Mouse (Mus musculus): ENCODE measurements at regions not wholly inside any gene's neighbourhood (a gene's known extent, or its start where the extent isn't known, plus 50 kb on each side); places are given as distances from the start of the nearest gene placed in this dataset.

DNA sequence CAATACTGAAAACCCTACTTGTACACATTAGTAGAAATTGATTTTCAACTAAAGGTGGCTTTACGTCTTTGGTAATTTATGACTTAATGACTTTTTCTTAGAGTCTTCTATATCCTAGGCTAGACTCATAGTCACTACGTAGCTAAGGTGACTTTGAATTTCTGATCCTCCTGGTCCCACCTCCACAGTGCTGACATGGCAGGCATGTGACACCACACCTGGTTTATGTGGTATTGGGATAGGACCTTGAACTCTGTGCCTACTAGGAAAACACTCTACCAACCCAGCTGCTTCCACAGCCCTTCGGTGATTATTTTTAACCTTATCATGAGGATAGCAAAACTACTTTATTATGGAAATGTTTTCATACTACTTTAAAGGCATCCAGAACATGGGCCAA, 51.5 kb upstream of the D7Ertd443e start:
- Histone ChIP-seq H3K4me3 (replicated peaks; ENCODE audit: control insufficient read depth, low read depth, low read length) (no peak overlapping the region), H3K4me1 (ENCODE audit: control insufficient read depth, insufficient read depth, low read length) (no peaks in the 10 kb centered on the region), H3K27ac (ENCODE audit: control insufficient read depth, insufficient read depth, low read depth, low read length, poor library complexity) (no peak overlapping the region)
- 81% methylated on average over 3 of the region's 3 CpGs for WGBS
- TF ChIP-seq POLR2A (IDR thresholded peaks at IDR 0.05; ENCODE audit: borderline replicate concordance, control insufficient read depth, low read depth, low read length), result no peak
- TF ChIP-seq CTCF (IDR thresholded peaks at IDR 0.05; ENCODE audit: control insufficient read depth, insufficient read depth, low read length), result no peak

- no peak overlapping the region for H3K4me3 ChIP-seq (replicated peaks; ENCODE audit: control insufficient read depth, low read depth, low read length)
- no peak overlapping the region for H3K27ac ChIP-seq (ENCODE audit: control insufficient read depth, insufficient read depth, low read depth, low read length, poor library complexity)
- WGBS, result 73% methylated on average over 5 of the region's 5 CpGs
- no peak for TF ChIP-seq CTCF (IDR thresholded peaks at IDR 0.05; ENCODE audit: control insufficient read depth, insufficient read depth, low read length)
- TF ChIP-seq POLR2A (IDR thresholded peaks at IDR 0.05; ENCODE audit: borderline replicate concordance, control insufficient read depth, low read depth, low read length), result no peak
- no peaks in the 10 kb centered on the region for H3K4me1 ChIP-seq (ENCODE audit: control insufficient read depth, insufficient read depth, low read length)
Observed at GRCm38 (mm10) chr7:134439281-134439680, 53.8 kb upstream of the D7Ertd443e start.

DNA sequence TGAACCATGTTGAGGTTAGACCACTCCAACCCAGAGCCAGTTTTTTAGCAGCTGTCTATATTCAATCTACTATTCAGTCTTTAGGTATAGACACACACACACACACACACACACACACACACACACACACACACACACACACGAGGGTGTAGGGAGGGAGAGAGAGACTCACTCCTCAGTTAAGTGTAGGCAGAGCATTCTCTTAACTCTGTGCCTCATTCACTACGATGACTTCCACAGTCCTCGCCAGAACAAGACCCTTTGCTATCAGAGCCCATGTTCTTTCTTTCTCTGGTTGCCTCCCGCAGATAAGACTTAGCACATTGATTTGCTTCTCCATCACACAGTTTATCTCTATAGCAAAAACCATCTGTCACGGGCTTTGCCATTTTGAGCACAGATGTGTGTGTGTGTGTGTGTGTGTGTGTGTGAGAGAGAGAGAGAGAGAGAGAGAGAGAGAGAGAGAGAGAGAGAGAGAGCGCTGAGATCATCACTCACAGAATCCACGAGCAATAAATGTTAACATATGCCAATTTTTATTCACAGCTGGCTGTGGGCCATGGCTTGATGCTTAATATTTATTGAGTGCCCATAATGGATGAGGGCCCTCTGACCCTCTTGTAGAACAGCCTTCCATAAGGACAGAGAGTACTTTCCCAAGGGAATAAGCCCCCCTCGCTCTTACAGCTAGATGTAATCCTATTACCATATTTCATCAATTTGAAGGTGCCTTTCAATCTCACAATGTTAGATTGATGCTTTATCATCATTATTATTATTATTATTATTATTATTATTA, 59.7 kb upstream of the D7Ertd443e start:
- 75% methylated on average over 8 of the region's 8 CpGs for WGBS
- no peak overlapping the region for H3K27ac ChIP-seq (ENCODE audit: control insufficient read depth, insufficient read depth, low read depth, low read length, poor library complexity)
- H3K4me3 ChIP-seq (replicated peaks; ENCODE audit: control insufficient read depth, low read depth, low read length), result no peak overlapping the region
- H3K4me1 ChIP-seq (ENCODE audit: control insufficient read depth, insufficient read depth, low read length), result no peaks in the 10 kb centered on the region
- TF ChIP-seq CTCF (IDR thresholded peaks at IDR 0.05; ENCODE audit: control insufficient read depth, insufficient read depth, low read length), result no peak
- no peak for TF ChIP-seq POLR2A (IDR thresholded peaks at IDR 0.05; ENCODE audit: borderline replicate concordance, control insufficient read depth, low read depth, low read length)

- no peak for TF ChIP-seq CTCF (IDR thresholded peaks at IDR 0.05; ENCODE audit: control insufficient read depth, insufficient read depth, low read length)
- no peak for TF ChIP-seq POLR2A (IDR thresholded peaks at IDR 0.05; ENCODE audit: borderline replicate concordance, control insufficient read depth, low read depth, low read length)
- no peak overlapping the region for H3K4me3 ChIP-seq (replicated peaks; ENCODE audit: control insufficient read depth, low read depth, low read length)
- no peaks in the 10 kb centered on the region for H3K4me1 ChIP-seq (ENCODE audit: control insufficient read depth, insufficient read depth, low read length)
- no peak overlapping the region for H3K27ac ChIP-seq (ENCODE audit: control insufficient read depth, insufficient read depth, low read depth, low read length, poor library complexity)
Observed at GRCm38 (mm10) chr7:134447648-134448202, 62.3 kb upstream of the D7Ertd443e start.

DNA sequence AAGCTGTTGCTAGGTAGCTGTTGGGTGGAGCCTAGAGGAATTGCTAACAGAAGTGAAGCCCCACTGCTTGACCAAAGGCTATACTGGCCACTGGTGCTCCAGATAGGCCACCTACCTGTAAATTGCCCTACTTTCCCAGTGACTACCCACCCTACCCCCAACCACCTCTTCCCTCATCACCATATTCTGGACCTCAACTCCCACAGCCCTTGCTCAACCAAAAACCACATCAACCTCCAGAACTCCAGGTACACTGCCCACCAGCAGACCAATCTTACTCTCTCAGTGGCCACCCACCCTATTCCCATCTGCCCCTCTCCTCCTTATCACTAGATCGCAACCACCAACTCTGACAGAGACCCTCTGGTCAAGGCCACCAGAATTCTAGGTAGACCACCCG, 63.4 kb upstream of the D7Ertd443e start:
- 68% methylated on average over 2 of the region's 2 CpGs for WGBS
- no peak overlapping the region for H3K27ac ChIP-seq (ENCODE audit: control insufficient read depth, insufficient read depth, low read depth, low read length, poor library complexity)
- no peak overlapping the region for H3K4me3 ChIP-seq (replicated peaks; ENCODE audit: control insufficient read depth, low read depth, low read length)
- H3K4me1 ChIP-seq (ENCODE audit: control insufficient read depth, insufficient read depth, low read length), result no peaks in the 10 kb centered on the region
- TF ChIP-seq POLR2A (IDR thresholded peaks at IDR 0.05; ENCODE audit: borderline replicate concordance, control insufficient read depth, low read depth, low read length), result no peak
- TF ChIP-seq CTCF (IDR thresholded peaks at IDR 0.05; ENCODE audit: control insufficient read depth, insufficient read depth, low read length), result no peak

DNA sequence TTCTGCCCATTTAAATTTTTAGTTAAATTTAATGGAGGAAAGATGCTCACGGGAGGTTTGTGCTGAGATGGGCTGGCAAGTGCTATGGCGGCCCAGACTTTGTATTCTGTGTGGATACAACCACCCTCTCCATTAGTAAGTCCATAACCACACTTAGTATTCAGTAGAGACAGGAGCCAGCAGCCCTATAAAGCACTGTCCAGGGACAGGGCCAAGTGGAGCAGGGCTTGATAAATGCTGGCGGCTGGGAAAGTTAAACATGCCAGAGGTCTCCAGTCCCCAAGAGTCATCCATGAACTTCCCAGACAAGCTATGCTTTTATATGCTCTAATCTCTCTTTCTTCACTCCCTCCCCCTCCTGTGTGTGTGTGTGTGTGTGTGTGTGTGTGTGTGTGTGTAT, 77.2 kb upstream of the D7Ertd443e start:
- TF ChIP-seq POLR2A (IDR thresholded peaks at IDR 0.05; ENCODE audit: borderline replicate concordance, control insufficient read depth, low read depth, low read length) (no peak), CTCF (IDR thresholded peaks at IDR 0.05; ENCODE audit: control insufficient read depth, insufficient read depth, low read length) (no peak)
- H3K4me3 ChIP-seq (replicated peaks; ENCODE audit: control insufficient read depth, low read depth, low read length), result no peak overlapping the region
- no peaks in the 10 kb centered on the region for H3K4me1 ChIP-seq (ENCODE audit: control insufficient read depth, insufficient read depth, low read length)
- no peak overlapping the region for H3K27ac ChIP-seq (ENCODE audit: control insufficient read depth, insufficient read depth, low read depth, low read length, poor library complexity)
- 90% methylated on average over 3 of the region's 3 CpGs for WGBS

DNA sequence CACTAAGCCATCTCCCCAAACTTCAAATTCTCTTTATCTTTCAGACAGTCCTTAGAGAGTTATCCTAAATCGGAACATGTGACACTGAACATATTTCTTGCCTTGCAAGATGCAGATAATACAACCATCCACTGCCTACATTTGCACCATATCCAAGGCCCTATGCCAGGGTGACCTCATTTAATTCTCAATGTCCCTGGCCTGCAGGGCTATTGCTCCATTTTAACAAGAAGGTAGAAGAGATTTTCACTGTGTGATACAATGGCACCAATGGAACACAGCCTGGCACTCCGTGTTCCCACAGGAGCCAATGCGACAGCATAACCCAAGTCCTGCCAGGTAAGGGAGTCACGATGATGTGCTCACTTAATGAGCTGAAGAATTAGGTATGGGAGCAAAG, 77.9 kb upstream of the D7Ertd443e start:
- 88% methylated on average over 4 of the region's 4 CpGs for WGBS
- H3K4me1 ChIP-seq (ENCODE audit: control insufficient read depth, insufficient read depth, low read length), result no peaks in the 10 kb centered on the region
- no peak overlapping the region for H3K4me3 ChIP-seq (replicated peaks; ENCODE audit: control insufficient read depth, low read depth, low read length)
- no peak overlapping the region for H3K27ac ChIP-seq (ENCODE audit: control insufficient read depth, insufficient read depth, low read depth, low read length, poor library complexity)
- TF ChIP-seq POLR2A (IDR thresholded peaks at IDR 0.05; ENCODE audit: borderline replicate concordance, control insufficient read depth, low read depth, low read length) (no peak), CTCF (IDR thresholded peaks at IDR 0.05; ENCODE audit: control insufficient read depth, insufficient read depth, low read length) (no peak)

GRCm38 (mm10) chr7:134467216-134467615, 81.8 kb upstream of the D7Ertd443e start:
- WGBS, result 69% methylated on average over 3 of the region's 3 CpGs
- TF ChIP-seq CTCF (IDR thresholded peaks at IDR 0.05; ENCODE audit: control insufficient read depth, insufficient read depth, low read length), result no peak
- H3K27ac ChIP-seq (ENCODE audit: control insufficient read depth, insufficient read depth, low read depth, low read length, poor library complexity), result no peak overlapping the region
- H3K4me3 ChIP-seq (replicated peaks; ENCODE audit: control insufficient read depth, low read depth, low read length), result no peak overlapping the region
- H3K4me1 ChIP-seq (ENCODE audit: control insufficient read depth, insufficient read depth, low read length), result no peaks in the 10 kb centered on the region

Data from bone marrow, adult 2 months (tissue).